Mouse (Mus musculus): ENCODE measurements at regions not wholly inside any gene's neighbourhood (a gene's known extent, or its start where the extent isn't known, plus 50 kb on each side); places are given as distances from the start of the nearest gene placed in this dataset.
A peak's percentile ranks its signal among the peaks of the same experiment; 100 is the strongest.

- no peak for DNase-seq
Measured at GRCm38 (mm10) chr14:24956528-24957210, 469.7 kb downstream of the Rps24 start.

- DNase-seq, result no peak
Measured at GRCm38 (mm10) chr14:24957392-24957791, 470.5 kb downstream of the Rps24 start.

GRCm38 (mm10) chr14:24958821-24959220 lies 471.9 kb downstream of the Rps24 start:
- DNase-seq, result no peak

GRCm38 (mm10) chr14:24959401-24959800 lies 472.5 kb downstream of the Rps24 start:
- DNase-seq, result no peak

GRCm38 (mm10) chr14:24960082-24960482 lies 473.2 kb downstream of the Rps24 start:
- DNase-seq, result peak; percentile 74

- DNase-seq, result no peak
Measured at GRCm38 (mm10) chr14:24960875-24961274, 473.9 kb downstream of the Rps24 start.

- no peak for DNase-seq
Measured at GRCm38 (mm10) chr14:24961721-24962120, 474.8 kb downstream of the Rps24 start.

GRCm38 (mm10) chr14:24969584-24969983 lies 482.7 kb downstream of the Rps24 start:
- no peak for DNase-seq

- DNase-seq, result no peak
Measured at GRCm38 (mm10) chr14:24972357-24972756, 485.4 kb downstream of the Rps24 start.

GRCm38 (mm10) chr14:24973039-24973438 lies 485.9 kb upstream of the Zmiz1 start:
- DNase-seq, result no peak

- no peak for DNase-seq
Measured at GRCm38 (mm10) chr14:24973591-24973990, 485.4 kb upstream of the Zmiz1 start.

- DNase-seq, result no peak
Measured at GRCm38 (mm10) chr14:24982489-24982888, 476.5 kb upstream of the Zmiz1 start.

GRCm38 (mm10) chr14:24983279-24983678 lies 475.7 kb upstream of the Zmiz1 start:
- DNase-seq, result no peak

- no peak for DNase-seq
Measured at GRCm38 (mm10) chr14:24985806-24986359, 473.1 kb upstream of the Zmiz1 start.

GRCm38 (mm10) chr14:24986404-24986803 lies 472.6 kb upstream of the Zmiz1 start:
- DNase-seq, result peak; percentile 32

GRCm38 (mm10) chr14:24993751-24994658 lies 465.0 kb upstream of the Zmiz1 start:
- DNase-seq, result peak; percentile 48

GRCm38 (mm10) chr14:24995226-24995625 lies 463.8 kb upstream of the Zmiz1 start:
- DNase-seq, result no peak

- DNase-seq, result no peak
Measured at GRCm38 (mm10) chr14:24997786-24998509, 461.0 kb upstream of the Zmiz1 start.

GRCm38 (mm10) chr14:24999008-24999572 lies 459.9 kb upstream of the Zmiz1 start:
- no peak for DNase-seq

- no peak for DNase-seq
Measured at GRCm38 (mm10) chr14:25005241-25005946, 453.6 kb upstream of the Zmiz1 start.

- DNase-seq, result peak; percentile 41
Measured at GRCm38 (mm10) chr14:25011926-25012325, 447.1 kb upstream of the Zmiz1 start.
